Mouse (Mus musculus): Measurements from ENCODE around the gene Agk. TPM values are rescaled to one million over a fixed set of nuclear protein-coding genes. Genes with fewer than 3 reads are reported as not detected.

Gene Agk
- total RNA-seq (2023) = 10 to 100 TPM; 28.4 to 29.8 TPM

DNA sequence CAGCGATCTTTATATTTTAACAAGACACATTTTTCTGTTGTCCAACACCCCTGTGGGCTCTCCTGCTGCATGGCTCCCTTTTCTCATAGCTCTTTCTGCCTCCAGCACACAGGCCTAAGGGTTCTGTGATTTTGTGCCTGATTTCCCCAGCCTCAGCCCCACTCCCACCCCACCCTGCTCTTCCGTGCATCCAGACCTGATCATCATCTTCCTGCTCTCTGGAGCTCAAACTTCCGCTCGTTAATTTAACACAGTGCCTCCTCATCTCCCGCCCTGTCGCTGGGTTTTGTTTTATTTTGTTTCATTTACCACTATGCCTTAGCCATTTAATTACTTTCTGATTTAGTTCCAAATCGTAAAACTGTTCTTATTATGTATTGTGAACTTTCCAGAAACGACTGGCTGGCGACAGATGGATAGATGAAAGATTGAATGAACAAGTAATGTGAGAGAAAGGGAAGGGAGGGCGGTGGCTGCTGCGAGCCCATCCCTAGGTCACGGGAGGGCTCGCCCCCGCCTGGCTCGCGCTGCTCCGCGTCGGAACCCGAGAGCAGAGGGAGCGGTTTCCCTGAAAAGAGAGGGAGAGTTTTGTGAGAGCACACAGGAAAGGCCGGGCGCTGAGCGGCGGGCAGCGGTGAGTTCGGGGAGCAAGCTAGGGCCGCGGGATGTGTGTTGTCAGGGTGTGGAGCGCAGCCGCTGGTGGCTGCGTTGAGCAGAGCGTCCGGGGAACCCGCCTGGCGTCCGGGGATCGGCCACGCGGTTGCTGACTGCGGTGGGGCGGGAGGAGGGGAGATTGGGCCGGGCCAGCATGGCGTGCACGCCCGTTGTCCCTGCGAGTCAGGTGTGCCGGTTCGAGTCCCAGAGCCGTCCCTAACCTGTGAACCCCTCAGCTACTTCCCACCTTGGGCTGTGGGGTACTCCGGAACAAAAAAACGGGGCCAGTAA lies at the start of gene Agk:
TSS of gene Agk (plus strand) at position 276 of the 945 bp plus-strand sequence.

DNA sequence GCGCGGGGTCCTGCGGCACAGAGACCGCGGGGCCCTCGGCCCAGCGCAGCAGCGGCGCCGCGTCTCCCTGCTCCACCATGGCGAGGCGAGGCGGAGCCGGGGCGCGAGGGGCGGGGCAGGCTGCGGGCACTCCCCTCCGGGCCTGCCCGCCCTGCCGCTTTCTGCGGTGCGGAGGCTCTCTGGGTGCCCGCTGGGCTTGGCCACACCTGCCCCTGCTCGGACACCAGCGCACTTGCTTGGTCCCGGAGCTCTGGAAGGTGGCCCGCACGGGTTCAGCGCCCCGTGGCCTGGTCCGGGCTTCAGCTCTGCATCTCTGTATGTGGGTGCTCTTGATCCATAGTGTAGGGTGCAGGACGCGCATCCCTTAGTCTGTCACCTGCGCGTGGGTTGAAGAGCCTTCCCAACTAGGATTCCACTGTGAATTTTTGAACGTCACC lies 111.1 kb downstream of the Agk start, which contains the start of gene E330009J07Rik:
TSS of gene E330009J07Rik (minus strand) at position 89 of the 437 bp plus-strand sequence.

DNA sequence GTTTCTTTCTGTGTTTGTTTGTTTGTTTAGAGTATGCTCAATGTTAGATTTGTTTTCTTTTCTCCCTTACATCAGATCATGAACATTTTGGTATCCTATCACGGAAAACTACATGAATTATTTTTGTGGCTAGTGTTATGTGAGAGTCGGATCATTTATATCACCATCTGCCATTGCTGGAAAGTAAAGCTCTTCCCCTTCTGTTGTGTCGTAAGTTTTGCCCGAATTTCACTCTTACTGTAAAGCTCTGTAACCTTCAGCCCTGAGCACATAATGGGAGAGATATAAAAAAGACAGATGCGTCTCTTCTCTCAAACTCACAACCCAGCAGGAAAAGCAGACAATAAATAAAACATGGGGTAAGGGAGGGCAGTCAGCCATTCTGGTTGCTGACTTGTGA lies 114.0 kb downstream of the Agk start, which contains the start of gene Wee2:
TSS of gene Wee2 (plus strand) at position 153 of the 400 bp plus-strand sequence.

Other genes with a start within 250 kb of the Agk start
- 10 to 100 TPM; 13.9 to 15.1 TPM for gene E330009J07Rik, start 111.0 kb downstream of the Agk start, total RNA-seq (2023)
- not detected for gene Wee2, start 113.9 kb downstream of the Agk start, total RNA-seq (2023)
- gene Ssbp1, start 146.2 kb downstream of the Agk start, total RNA-seq (2023) = 10 to 100 TPM; 93.1 to 99.4 TPM
- 1 to 10 TPM in 1 of 2 experiments, not detected in 1; 1.0 TPM for gene Tas2r137, start 166.1 kb downstream of the Agk start, total RNA-seq (2023)
- gene Tas2r108, start 168.4 kb downstream of the Agk start, total RNA-seq (2023) = under 1 TPM in 1 of 2 experiments, not detected in 1; 0.73 TPM
- gene Prss37, start 194.3 kb downstream of the Agk start, total RNA-seq (2023) = not detected
- not detected for gene Olfr461, start 229.9 kb downstream of the Agk start, total RNA-seq (2023)
- not detected for gene Olfr460, start 244.3 kb downstream of the Agk start, total RNA-seq (2023)